Mouse (Mus musculus) ovary, adult 2 months (tissue): Measurements from ENCODE around the gene Tuft1. TPM values are rescaled to one million over a fixed set of nuclear protein-coding genes. Genes with fewer than 3 reads are reported as not detected.

ENCODE experiments used
- polyA plus RNA-seq: library from polyadenylated mRNA; depleted of rRNA; stranded (reverse); fragments of >200 nt; gene quantifications from 2 replicates; pipeline ENCODE4 v1.2.3, GENCODE M21; 2012; rRNA removed

Gene Tuft1
- 7.7 and 8.7 TPM in 2 replicates for polyA plus RNA-seq

DNA sequence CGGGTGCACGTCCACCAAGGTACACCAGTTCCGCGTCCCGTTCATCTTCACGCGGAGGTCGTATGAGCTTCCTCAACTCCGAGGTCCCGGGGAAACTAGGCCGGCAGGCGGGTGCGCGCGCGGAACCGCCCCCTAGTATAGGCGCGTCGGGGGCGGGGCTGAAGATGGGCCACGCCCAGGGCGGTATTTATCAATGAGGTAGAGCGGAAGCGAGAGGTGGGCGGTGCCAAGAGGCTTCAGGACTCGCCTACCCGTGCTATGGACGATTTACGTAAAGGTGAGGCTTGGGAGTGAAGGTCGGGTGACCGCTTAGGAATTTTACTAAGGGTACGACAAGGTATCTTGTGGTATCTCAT is at the start of gene Tuft1:
Gene Tuft1 (minus strand): TSS at position 133 of the 356 bp plus-strand sequence.

DNA sequence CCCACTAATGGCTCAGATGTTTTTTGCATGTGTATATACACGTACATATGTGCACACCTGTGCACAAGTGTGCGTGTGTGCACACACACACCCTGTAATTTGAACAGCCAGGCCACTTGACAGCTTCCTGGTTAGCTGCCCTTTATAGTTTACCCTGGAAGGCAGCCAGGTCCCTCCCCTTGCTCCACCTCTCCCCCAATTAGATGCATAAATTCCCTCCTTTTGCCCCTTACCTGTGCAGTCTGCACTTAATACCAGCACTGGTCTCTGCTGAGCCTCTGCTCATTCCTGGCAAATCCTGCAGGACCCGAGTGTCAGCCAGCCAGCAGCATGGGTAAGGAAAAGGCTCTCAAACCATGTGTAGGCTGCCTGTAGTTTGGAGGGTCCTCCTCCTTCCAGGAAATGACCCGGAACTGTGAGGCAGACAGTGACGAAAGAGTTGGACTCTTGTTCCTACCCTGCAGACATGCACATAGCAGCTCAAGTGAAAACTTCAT is 34.7 kb upstream of the Tuft1 start, which contains the start of gene Selenbp2:
Gene Selenbp2 (plus strand): TSS at position 228 of the 497 bp plus-strand sequence.

DNA sequence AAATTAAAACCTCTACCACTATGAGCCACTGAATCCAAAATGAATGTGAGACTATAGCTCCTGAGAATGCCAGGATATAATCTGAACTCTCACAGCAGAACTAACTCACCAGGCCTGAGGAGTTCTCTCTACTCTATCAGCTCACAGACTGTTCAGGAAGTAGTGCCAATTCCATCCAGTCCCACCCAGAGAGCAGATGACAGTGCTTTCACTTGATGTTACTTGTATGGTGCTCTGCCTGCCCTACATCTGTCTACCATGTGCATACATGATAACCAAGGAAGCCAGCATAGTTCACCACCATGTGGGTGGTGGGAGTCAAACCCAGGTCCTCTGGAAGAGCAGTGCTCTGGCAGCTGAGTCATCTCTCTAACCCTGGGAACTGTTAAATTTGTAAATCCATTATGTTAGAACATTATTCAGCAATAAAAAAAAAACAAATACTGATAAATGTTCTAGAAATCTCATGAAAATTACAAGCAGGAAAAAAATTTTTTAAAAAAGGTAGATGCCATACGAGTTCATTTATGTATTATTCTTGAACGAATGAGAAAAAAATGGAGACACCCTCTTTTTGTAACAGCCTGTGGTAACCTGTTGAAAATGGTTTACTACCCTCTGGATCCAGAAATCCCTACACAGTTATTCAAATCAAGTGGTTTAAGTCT is 16.0 kb downstream of the Tuft1 start, which contains the start of gene Gm10972:
Gene Gm10972 (plus strand): TSS at position 618 of the 668 bp plus-strand sequence.

GRCm38 (mm10) chr3:94582456-94582891 is 76.2 kb downstream of the Tuft1 start, which contains the start of gene Snx27:
TSS of gene Snx27 (minus strand) at chr3:94582716.

Other genes starting within 250 kb of the Tuft1 start
- gene Tdrkh, start 245.6 kb downstream of the Tuft1 start, polyA plus RNA-seq = 0.12 and 0.98 TPM in 2 replicates
- 26.6 and 33.9 TPM in 2 replicates for gene Mrpl9, start 215.6 kb downstream of the Tuft1 start, polyA plus RNA-seq
- gene Oaz3, start 215.0 kb downstream of the Tuft1 start, polyA plus RNA-seq = 0.17 TPM in 1 of 2 replicates, not detected in the other
- 3.1 and 4.7 TPM in 2 replicates for gene Celf3, start 180.6 kb downstream of the Tuft1 start, polyA plus RNA-seq
- gene Riiad1, start 178.5 kb downstream of the Tuft1 start, polyA plus RNA-seq = 0.91 and 1.1 TPM in 2 replicates
- gene Snx27, start 76.2 kb downstream of the Tuft1 start, polyA plus RNA-seq = 7.8 and 9.6 TPM in 2 replicates
- not detected in 2 replicates for gene Gm10972, start 15.8 kb downstream of the Tuft1 start, polyA plus RNA-seq
- gene Selenbp2, start 34.7 kb upstream of the Tuft1 start, polyA plus RNA-seq = 1.3 and 1.8 TPM in 2 replicates
- 4.6 and 5.1 TPM in 2 replicates for gene Cgn, start 127.6 kb upstream of the Tuft1 start, polyA plus RNA-seq
- 22.0 and 41.5 TPM in 2 replicates for gene Pogz, start 178.7 kb upstream of the Tuft1 start, polyA plus RNA-seq
- gene Psmb4, start 228.1 kb upstream of the Tuft1 start, polyA plus RNA-seq = 212 and 235 TPM in 2 replicates